Mouse (Mus musculus): ENCODE data around the gene Sucnr1. TPM values are rescaled to one million over a fixed set of nuclear protein-coding genes. Genes with fewer than 3 reads are reported as not detected.
"Not testable (repeated sequence)": the region's sequence is repeated elsewhere in the genome, so short reads cannot be mapped to it uniquely, and the experiment has no call there.

Sucnr1 gene
- polyA plus RNA-seq, 1 experiment from 2014 or later, result not detected

DNA sequence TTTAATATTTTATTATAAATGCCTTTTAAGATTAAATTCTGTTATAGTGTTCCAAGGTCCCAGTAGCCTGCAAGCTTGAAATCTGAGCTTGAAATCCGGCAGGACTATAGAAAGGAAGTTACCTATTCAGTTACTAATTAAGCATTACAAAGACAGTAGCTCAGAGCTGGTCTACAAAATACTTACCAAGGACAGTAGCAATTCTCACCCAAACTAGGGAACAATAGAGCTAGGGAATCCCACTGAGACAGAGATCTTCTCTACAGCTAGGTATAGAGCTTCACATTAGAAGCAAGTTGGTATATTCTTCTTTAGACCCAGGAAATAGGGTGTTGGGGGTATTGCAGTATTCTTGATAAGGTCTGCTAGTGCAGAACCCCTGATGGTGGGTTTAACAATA is 24.8 kb downstream of the Sucnr1 start:
- not testable (repeated sequence) for H3K27ac ChIP-seq (ENCODE audit: low read depth, low read length); H3K4me3 ChIP-seq (ENCODE audit: low read depth, low read length); H3K27me3 ChIP-seq (ENCODE audit: control insufficient read depth, insufficient read depth, low read length); H3K9me3 ChIP-seq (replicated peaks; ENCODE audit: control insufficient read depth, low read length); H3K9ac ChIP-seq (ENCODE audit: low read depth, low read length); H3K4me2 ChIP-seq; H3K4me1 ChIP-seq (ENCODE audit: control insufficient read depth, insufficient read depth, low read length); ATAC-seq (replicated peaks; ENCODE audit: insufficient number of reproducible peaks, low FRiP score, low TSS enrichment); H3K36me3 ChIP-seq (ENCODE audit: control insufficient read depth, insufficient read depth, low read length)
- 67% methylated on average over 1 of the region's 1 CpGs for WGBS (ENCODE audit: insufficient replicate concordance)

DNA sequence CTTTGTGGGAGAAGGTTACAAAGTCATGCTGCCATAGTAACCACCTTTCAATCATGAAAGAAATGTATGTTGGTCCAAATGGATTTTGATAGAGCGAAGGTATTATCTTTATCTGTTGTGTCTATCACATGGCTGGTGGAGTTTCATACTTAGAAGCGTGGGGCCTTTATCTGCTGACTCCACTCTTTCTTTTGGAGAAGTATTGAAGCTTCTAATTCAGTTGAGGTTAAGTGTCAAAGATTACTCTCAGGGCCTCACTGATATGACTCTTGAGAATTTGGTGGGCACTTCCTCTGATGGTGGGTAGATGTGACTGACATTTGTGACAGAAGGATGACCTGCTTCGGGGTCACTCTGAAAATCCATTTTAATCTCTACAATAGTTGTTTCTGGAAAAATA is 26.1 kb downstream of the Sucnr1 start:
- no peak overlapping the region for H3K4me3 ChIP-seq (ENCODE audit: low read depth, low read length)
- no peaks in the 10 kb centered on the region for H3K27me3 ChIP-seq (ENCODE audit: control insufficient read depth, insufficient read depth, low read length)
- H3K36me3 ChIP-seq (ENCODE audit: control insufficient read depth, insufficient read depth, low read length), result no peaks in the 10 kb centered on the region
- H3K9me3 ChIP-seq (replicated peaks; ENCODE audit: control insufficient read depth, low read length), result no peaks in the 10 kb centered on the region
- no peak overlapping the region for H3K27ac ChIP-seq (ENCODE audit: low read depth, low read length)
- H3K9ac ChIP-seq (ENCODE audit: low read depth, low read length), result no peak overlapping the region
- no peak overlapping the region for H3K4me2 ChIP-seq
- ATAC-seq (replicated peaks; ENCODE audit: insufficient number of reproducible peaks, low FRiP score, low TSS enrichment), result no peak
- WGBS (ENCODE audit: insufficient replicate concordance), result 71% methylated on average over 3 of the region's 3 CpGs
- H3K4me1 ChIP-seq (ENCODE audit: control insufficient read depth, insufficient read depth, low read length), result no peaks in the 10 kb centered on the region

DNA sequence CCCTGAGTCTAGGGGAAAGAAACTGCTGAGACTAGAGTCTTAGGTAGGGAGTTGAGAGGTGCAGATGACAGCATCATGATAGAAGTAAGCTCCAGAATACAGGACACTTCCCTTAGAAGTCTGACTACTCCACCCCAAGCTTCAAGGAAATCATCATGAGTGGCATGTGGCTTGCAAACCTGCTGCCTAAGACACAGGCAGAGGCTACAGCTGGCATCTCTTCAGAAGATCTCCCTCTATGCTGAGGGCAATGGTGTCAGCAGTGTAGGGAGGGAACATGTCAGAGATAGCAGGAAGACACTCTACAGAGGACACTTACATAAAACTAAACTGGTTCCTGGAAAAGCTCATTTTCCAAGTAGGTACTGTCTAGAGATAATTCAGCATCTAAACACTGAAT is 27.1 kb downstream of the Sucnr1 start:
- no peak for ATAC-seq (replicated peaks; ENCODE audit: insufficient number of reproducible peaks, low FRiP score, low TSS enrichment)
- Histone ChIP-seq H3K4me2 (no peak overlapping the region), H3K9ac (ENCODE audit: low read depth, low read length) (no peak overlapping the region), H3K9me3 (replicated peaks; ENCODE audit: control insufficient read depth, low read length) (no peaks in the 10 kb centered on the region), H3K4me1 (ENCODE audit: control insufficient read depth, insufficient read depth, low read length) (no peaks in the 10 kb centered on the region), H3K36me3 (ENCODE audit: control insufficient read depth, insufficient read depth, low read length) (no peaks in the 10 kb centered on the region), H3K27me3 (ENCODE audit: control insufficient read depth, insufficient read depth, low read length) (no peaks in the 10 kb centered on the region), H3K27ac (ENCODE audit: low read depth, low read length) (no peak overlapping the region), H3K4me3 (ENCODE audit: low read depth, low read length) (no peak overlapping the region)

DNA sequence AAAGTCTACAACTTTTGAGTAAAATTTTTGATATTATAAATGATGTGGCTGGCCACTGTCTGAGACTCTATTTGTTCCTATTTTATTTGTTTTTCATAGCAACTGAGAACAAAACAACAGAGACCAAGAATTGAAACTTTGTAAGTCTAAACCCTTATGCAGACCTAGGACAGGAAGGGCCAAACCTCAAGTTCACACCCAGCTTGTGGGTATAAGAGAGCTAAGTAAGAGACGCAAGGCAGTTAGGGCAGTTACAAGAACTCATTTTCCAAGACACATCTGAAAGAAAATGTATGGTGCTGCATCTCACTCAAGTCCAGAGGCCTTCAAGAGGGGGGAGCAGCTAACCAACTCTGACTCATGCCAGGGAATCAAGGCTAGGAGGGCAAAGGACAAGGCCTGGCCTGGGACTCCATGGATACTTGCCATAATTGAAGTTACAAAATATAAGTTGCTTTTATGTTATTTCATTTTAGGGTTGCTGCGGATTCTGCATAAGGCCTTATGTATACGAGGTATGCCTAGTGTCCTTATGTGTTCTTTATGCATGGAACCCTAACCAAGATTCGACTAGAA is 29.6 kb downstream of the Sucnr1 start:
- no peak overlapping the region for H3K4me3 ChIP-seq (ENCODE audit: low read depth, low read length)
- no peaks in the 10 kb centered on the region for H3K4me1 ChIP-seq (ENCODE audit: control insufficient read depth, insufficient read depth, low read length)
- H3K27ac ChIP-seq (ENCODE audit: low read depth, low read length), result no peak overlapping the region
- ATAC-seq (replicated peaks; ENCODE audit: insufficient number of reproducible peaks, low FRiP score, low TSS enrichment), result no peak
- WGBS (ENCODE audit: insufficient replicate concordance), result 84% methylated on average over 4 of the region's 4 CpGs
- no peaks in the 10 kb centered on the region for H3K27me3 ChIP-seq (ENCODE audit: control insufficient read depth, insufficient read depth, low read length)
- no peak overlapping the region for H3K9ac ChIP-seq (ENCODE audit: low read depth, low read length)
- H3K4me2 ChIP-seq, result no peak overlapping the region
- no peaks in the 10 kb centered on the region for H3K9me3 ChIP-seq (replicated peaks; ENCODE audit: control insufficient read depth, low read length)
- no peaks in the 10 kb centered on the region for H3K36me3 ChIP-seq (ENCODE audit: control insufficient read depth, insufficient read depth, low read length)

DNA sequence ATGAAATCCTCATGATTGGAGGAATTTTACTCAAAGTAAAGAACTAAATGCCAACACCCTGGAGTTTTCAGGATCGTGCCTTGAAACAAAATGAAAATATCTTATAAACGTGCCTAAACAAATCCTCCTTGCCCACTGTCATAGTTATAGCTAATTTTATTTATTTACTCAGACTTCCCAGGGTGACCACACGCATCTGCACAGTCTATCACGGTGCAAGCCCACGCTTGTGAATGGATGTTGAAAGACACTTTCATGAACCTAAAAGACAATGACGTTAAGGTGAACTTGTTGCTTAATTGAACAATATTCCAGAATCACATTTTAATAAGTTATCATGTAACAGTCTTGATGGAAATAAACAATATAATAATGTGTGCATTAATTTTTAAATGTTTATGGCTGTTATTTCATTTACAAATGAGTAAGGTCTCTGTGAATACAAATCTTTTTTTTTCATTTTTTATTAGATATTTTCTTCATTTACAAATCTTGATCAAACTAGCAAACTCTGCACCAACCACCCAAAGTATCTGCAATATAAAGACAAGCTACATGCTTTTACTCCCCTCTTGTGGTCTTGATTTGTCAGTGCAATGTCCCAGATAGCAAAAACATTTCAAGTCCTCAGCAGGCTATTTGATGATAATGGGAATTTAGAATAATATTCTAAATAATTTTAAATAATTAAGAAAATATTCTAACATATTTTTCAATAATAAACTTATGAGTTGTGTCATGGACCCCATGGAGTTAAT is 30.4 kb downstream of the Sucnr1 start:
- H3K9me3 ChIP-seq (replicated peaks; ENCODE audit: control insufficient read depth, low read length), result no peaks in the 10 kb centered on the region
- WGBS (ENCODE audit: insufficient replicate concordance), result 72% methylated on average over 6 of the region's 6 CpGs
- no peak for ATAC-seq (replicated peaks; ENCODE audit: insufficient number of reproducible peaks, low FRiP score, low TSS enrichment)
- H3K4me2 ChIP-seq, result no peak overlapping the region
- H3K27ac ChIP-seq (ENCODE audit: low read depth, low read length), result no peak overlapping the region
- no peaks in the 10 kb centered on the region for H3K4me1 ChIP-seq (ENCODE audit: control insufficient read depth, insufficient read depth, low read length)
- no peak overlapping the region for H3K4me3 ChIP-seq (ENCODE audit: low read depth, low read length)
- H3K9ac ChIP-seq (ENCODE audit: low read depth, low read length), result no peak overlapping the region
- H3K36me3 ChIP-seq (ENCODE audit: control insufficient read depth, insufficient read depth, low read length), result no peaks in the 10 kb centered on the region
- H3K27me3 ChIP-seq (ENCODE audit: control insufficient read depth, insufficient read depth, low read length), result no peaks in the 10 kb centered on the region

DNA sequence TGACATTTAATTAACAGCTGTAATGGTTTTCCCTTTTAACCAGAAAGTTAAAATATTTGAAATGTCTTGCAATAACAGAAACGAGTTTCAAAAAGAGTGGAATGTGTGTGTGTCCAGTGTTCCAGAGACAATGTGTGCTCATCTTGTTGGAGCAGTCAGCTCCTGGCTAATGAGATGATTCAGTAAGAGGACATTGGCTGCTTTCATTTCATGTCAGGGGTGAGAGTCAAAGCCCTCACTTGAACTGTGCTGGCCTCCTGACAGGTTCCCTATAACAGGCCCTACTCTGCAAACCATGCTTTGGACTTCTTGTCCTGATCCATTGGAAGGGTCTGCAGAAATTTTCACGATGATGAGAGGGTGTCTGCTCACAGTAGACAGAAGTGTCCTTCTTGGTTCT is 32.9 kb downstream of the Sucnr1 start:
- H3K4me2 ChIP-seq, result no peak overlapping the region
- 49% methylated on average over 2 of the region's 2 CpGs for WGBS (ENCODE audit: insufficient replicate concordance)
- no peaks in the 10 kb centered on the region for H3K9me3 ChIP-seq (replicated peaks; ENCODE audit: control insufficient read depth, low read length)
- H3K27ac ChIP-seq (ENCODE audit: low read depth, low read length), result no peak overlapping the region
- no peak overlapping the region for H3K9ac ChIP-seq (ENCODE audit: low read depth, low read length)
- no peaks in the 10 kb centered on the region for H3K4me1 ChIP-seq (ENCODE audit: control insufficient read depth, insufficient read depth, low read length)
- no peaks in the 10 kb centered on the region for H3K27me3 ChIP-seq (ENCODE audit: control insufficient read depth, insufficient read depth, low read length)
- no peak for ATAC-seq (replicated peaks; ENCODE audit: insufficient number of reproducible peaks, low FRiP score, low TSS enrichment)
- H3K36me3 ChIP-seq (ENCODE audit: control insufficient read depth, insufficient read depth, low read length), result no peaks in the 10 kb centered on the region
- H3K4me3 ChIP-seq (ENCODE audit: low read depth, low read length), result no peak overlapping the region

DNA sequence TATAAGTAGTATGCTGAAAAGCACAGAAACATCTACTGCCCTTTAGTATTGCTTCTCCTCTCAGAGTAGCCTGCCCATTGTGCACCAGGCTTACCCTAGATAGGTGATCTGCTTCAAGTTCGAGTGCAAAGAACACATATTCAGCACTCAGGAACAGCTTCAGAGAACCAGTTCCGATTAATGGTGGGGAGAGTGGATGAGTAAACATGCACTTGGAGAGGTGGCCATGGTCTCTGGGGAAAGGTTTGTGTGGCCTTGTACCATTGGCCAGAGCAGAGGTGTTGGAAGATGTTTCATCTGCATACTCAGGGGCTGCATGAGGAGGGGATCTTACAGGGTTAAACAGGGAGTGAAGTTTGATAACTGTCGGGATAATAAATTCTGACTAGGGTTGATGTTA is 39.8 kb downstream of the Sucnr1 start:
- ATAC-seq (replicated peaks; ENCODE audit: insufficient number of reproducible peaks, low FRiP score, low TSS enrichment), result no peak
- no peak overlapping the region for H3K4me3 ChIP-seq (ENCODE audit: low read depth, low read length)
- H3K9ac ChIP-seq (ENCODE audit: low read depth, low read length), result no peak overlapping the region
- H3K27me3 ChIP-seq (ENCODE audit: control insufficient read depth, insufficient read depth, low read length), result no peaks in the 10 kb centered on the region
- no peaks in the 10 kb centered on the region for H3K4me1 ChIP-seq (ENCODE audit: control insufficient read depth, insufficient read depth, low read length)
- WGBS (ENCODE audit: insufficient replicate concordance), result 66% methylated on average over 3 of the region's 3 CpGs
- H3K4me2 ChIP-seq, result no peak overlapping the region
- H3K27ac ChIP-seq (ENCODE audit: low read depth, low read length), result no peak overlapping the region
- H3K36me3 ChIP-seq (ENCODE audit: control insufficient read depth, insufficient read depth, low read length), result no peaks in the 10 kb centered on the region
- H3K9me3 ChIP-seq (replicated peaks; ENCODE audit: control insufficient read depth, low read length), result no peaks in the 10 kb centered on the region

DNA sequence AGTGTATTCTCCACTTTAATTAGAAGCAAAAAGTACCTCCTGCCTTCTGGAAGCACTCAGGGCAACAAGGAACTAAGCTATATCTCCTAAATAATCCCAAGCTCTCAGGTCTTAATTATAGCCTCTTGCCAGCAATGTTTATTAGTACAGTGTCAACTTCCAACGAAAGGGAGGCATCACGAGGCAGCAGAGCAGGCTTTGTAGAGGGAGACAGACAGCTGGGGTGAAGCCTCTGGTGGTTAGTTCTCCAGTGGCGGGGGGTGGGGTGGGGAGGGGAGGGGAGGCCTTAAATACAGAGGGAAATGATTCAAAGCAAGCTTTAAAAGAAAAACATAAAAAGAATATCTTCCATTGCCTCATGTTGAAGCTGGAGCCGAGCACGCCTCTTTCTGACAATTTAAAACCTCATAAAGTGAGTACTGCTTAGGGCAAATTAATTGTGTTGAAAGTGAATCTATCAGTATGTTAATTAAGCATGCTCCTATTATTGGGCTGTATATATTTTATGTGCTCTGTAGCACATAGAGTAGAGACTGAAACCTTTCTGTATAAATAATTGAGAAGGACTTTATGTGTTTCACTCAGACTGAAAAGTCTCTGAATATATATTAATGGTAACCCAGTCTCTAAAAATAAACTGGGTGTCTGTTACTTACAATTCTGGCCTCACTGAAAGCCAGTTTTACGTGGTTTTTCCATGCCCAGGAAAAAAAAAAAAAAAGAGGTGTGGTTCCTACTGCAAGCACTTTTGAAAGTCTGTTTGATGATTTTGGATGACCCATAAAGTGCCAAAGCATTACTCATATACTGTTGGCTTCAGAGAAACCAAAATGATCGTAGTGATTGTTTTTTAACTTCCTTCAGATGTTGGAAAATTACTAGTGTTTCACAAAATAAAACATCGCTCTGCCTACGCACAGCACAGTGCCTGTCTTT is 42.5 kb downstream of the Sucnr1 start:
- WGBS (ENCODE audit: insufficient replicate concordance), result 52% methylated on average over 9 of the region's 9 CpGs
- ATAC-seq (replicated peaks; ENCODE audit: insufficient number of reproducible peaks, low FRiP score, low TSS enrichment), result no peak
- no peaks in the 10 kb centered on the region for H3K36me3 ChIP-seq (ENCODE audit: control insufficient read depth, insufficient read depth, low read length)
- no peak overlapping the region for H3K4me2 ChIP-seq
- H3K4me1 ChIP-seq (ENCODE audit: control insufficient read depth, insufficient read depth, low read length), result no peaks in the 10 kb centered on the region
- no peaks in the 10 kb centered on the region for H3K9me3 ChIP-seq (replicated peaks; ENCODE audit: control insufficient read depth, low read length)
- no peaks in the 10 kb centered on the region for H3K27me3 ChIP-seq (ENCODE audit: control insufficient read depth, insufficient read depth, low read length)
- no peak overlapping the region for H3K27ac ChIP-seq (ENCODE audit: low read depth, low read length)
- no peak overlapping the region for H3K9ac ChIP-seq (ENCODE audit: low read depth, low read length)
- H3K4me3 ChIP-seq (ENCODE audit: low read depth, low read length), result no peak overlapping the region

Measured in heart, embryonic 11.5 days (tissue).